Mouse (Mus musculus) ES-E14 (cell line): ENCODE results near the gene Ift172. TPM values are rescaled to one million over a fixed set of nuclear protein-coding genes. Genes with fewer than 3 reads are reported as not detected.

Experiments
- DNase-seq: peaks from one replicate; pipeline ENCODE4 v3.0.0-alpha.2; 2013; ENCODE audit warnings: low read depth, low spot score
- H3K27ac ChIP-seq: 2 replicates; pipeline ENCODE4 v1.5.1; 2012; ENCODE audit warnings: low read depth, mild to moderate bottlenecking, low read length, moderate library complexity, mixed read lengths; ENCODE audit not compliant: poor library complexity, insufficient read depth, severe bottlenecking
- H3K36me3 ChIP-seq: 2 replicates; pipeline ENCODE4 v1.6.1; 2012; ENCODE audit warnings: mild to moderate bottlenecking, low read length, moderate library complexity, mixed read lengths; ENCODE audit not compliant: control insufficient read depth, poor library complexity, insufficient read depth, severe bottlenecking
- H3K4me1 ChIP-seq, 2 experiments: fragments of 150-350 bp in 1 of 2; sonication (generic) in 1 of 2; 2 replicates each; pipeline ENCODE4 v1.6.1; 2012; ENCODE audit warnings: low read length in 2 of 2, mild to moderate bottlenecking in 1 of 2, mixed read lengths in 1 of 2; ENCODE audit not compliant: control insufficient read depth in 2 of 2, insufficient read depth in 2 of 2, poor library complexity in 1 of 2
- H3K4me3 ChIP-seq, 2 experiments: fragments of 150-350 bp in 1 of 2; sonication (generic) in 1 of 2; 2 replicates each; pipeline ENCODE4 v1.5.1; 2012; ENCODE audit warnings: low read length in 2 of 2, low read depth in 1 of 2, mild to moderate bottlenecking in 1 of 2, mixed read lengths in 1 of 2; ENCODE audit not compliant: insufficient read depth in 1 of 2, poor library complexity in 1 of 2, severe bottlenecking in 1 of 2
- H3K9ac ChIP-seq: 2 replicates; pipeline ENCODE4 v1.6.1; 2012; ENCODE audit warnings: low read depth, mild to moderate bottlenecking, low read length, mixed read lengths; ENCODE audit not compliant: poor library complexity, insufficient read depth, severe bottlenecking
- H3K9me3 ChIP-seq: fragments of 150-350 bp; sonication (generic); 2 replicates; pipeline ENCODE4 v1.6.1; 2012; ENCODE audit warnings: low read depth, mild to moderate bottlenecking, low read length; ENCODE audit not compliant: control insufficient read depth, insufficient read depth
- CHD2 ChIP-seq: IDR thresholded peaks from 2 replicates; pipeline ENCODE4 v1.6.1; 2014; ENCODE audit warnings: mild to moderate bottlenecking, low read depth, low read length, inconsistent platforms
- HCFC1 ChIP-seq: IDR thresholded peaks from 2 replicates; pipeline ENCODE4 v1.6.1; 2012; ENCODE audit warnings: low read length, inconsistent platforms, borderline replicate concordance; ENCODE audit not compliant: insufficient read depth
- MAFK ChIP-seq: IDR thresholded peaks from 2 replicates; pipeline ENCODE4 v1.6.1; 2014; ENCODE audit warnings: mild to moderate bottlenecking, low read depth, low read length, inconsistent platforms; ENCODE audit not compliant: insufficient read depth
- ZC3H11A ChIP-seq: IDR thresholded peaks from 2 replicates; pipeline ENCODE4 v1.6.1; 2012; ENCODE audit warnings: low read depth, mild to moderate bottlenecking, inconsistent platforms, low read length, borderline replicate concordance
- ZNF384 ChIP-seq: IDR thresholded peaks from 2 replicates; pipeline ENCODE4 v1.6.1; 2012; ENCODE audit warnings: low read depth, low read length, inconsistent platforms
- in situ Hi-C, 2 experiments: fragments of 600-800 bp; cut with MboI; formaldehyde crosslinking; loops; one replicate each; pipeline ENCODE4 v1.15.1; 2025; ENCODE audit warnings: low sequenced_read_pairs in 2 of 2, inconsistent platforms in 1 of 2; ENCODE audit not compliant: unreplicated experiment in 2 of 2
- total RNA-seq: library from RNA; depleted of rRNA; stranded (reverse); fragments of 300-350 nt; gene quantifications from 2 replicates; pipeline ENCODE4 v1.2.3, GENCODE M21; 2012

The Ift172 gene
- total RNA-seq, 1 experiment: 26.9 TPM

DNA sequence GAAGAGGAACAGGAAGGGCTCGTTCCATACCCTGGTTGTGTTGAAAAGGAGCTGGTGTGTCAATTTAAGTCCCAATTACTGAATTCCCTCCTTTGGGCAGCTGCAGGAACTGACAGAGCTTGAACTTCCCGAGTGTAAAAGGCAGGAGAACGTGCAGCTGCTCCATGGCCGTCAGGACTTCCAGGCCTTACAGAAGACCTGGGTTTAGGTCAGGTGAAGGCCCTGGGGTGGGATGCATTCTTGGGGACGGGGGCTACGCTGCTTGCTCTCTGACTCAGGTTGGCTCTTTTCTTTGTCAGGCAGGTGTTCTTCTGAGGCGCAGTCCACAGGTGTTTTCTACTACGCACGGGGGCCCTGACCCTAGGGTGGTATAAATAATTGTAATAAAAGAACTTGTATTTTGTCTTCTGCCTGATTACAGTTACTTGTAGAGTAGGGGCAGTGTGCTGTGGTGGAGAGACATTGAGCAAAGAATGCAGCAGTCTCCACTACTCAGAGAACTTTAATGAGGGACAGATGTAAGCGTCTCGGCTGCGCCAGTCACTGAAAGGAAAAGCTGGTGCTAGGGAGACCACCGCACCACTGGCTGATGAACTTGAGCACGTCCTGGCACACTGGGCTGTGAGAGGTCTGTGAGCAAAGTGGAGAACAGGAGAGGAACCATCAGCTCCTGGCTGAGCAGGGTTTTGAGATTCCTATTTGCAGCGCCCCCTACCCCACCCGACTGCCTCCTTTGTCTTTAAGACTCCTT lies 37.9 kb downstream of the Ift172 start:
- Histone ChIP-seq H3K9ac (no peak overlapping the region), H3K36me3 (peaks cover 20% of the 10 kb centered on the region), H3K4me3 (no peak overlapping the region), H3K27ac (no peak overlapping the region), H3K9me3 (no peaks in the 10 kb centered on the region), H3K4me1 (peaks cover 3 to 30% of the 10 kb centered on the region in 2 experiments; a peak in 3 of 4 replicates)
- no peak for DNase-seq
- in situ Hi-C loops: no loop called here
- TF ChIP-seq CHD2: no peak
- TF ChIP-seq ZNF384: no peak
- no peak for TF ChIP-seq ZC3H11A
- no peak for TF ChIP-seq HCFC1
- TF ChIP-seq MAFK: no peak

DNA sequence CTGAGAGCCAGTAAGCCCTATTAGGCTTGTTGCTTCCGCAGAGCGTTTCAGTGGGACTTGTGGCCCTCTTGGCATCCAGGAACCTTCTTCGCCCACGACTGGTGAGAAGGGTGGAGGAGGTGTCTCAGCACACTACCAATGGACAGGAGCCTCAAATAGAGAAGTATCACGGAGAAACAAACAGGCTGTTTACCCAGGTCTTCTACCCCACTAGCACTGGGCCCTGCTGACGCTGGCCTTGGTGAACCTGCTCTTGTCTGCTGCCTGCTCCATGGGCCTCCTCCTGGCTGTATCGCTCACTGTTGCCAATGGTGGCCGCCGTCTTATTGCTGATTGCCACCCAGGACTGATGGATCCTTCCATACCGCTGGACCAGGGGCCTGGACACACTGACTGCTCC lies 38.8 kb downstream of the Ift172 start:
- H3K4me3 ChIP-seq: peak overlapping the region; percentile 69 to 75
- H3K27ac ChIP-seq: no peak overlapping the region; the same call in 1 of the 2 replicates
- DNase-seq: no peak
- peaks cover 3 to 30% of the 10 kb centered on the region in 2 experiments; a peak in 3 of 4 replicates for H3K4me1 ChIP-seq
- H3K9me3 ChIP-seq: no peaks in the 10 kb centered on the region
- H3K36me3 ChIP-seq: peaks cover 14% of the 10 kb centered on the region; the same call in 1 of the 2 replicates
- no peak for TF ChIP-seq ZNF384
- TF ChIP-seq ZC3H11A: no peak
- no peak for TF ChIP-seq CHD2
- TF ChIP-seq MAFK: no peak
- TF ChIP-seq HCFC1: no peak
- H3K9ac ChIP-seq: peak overlapping the region; percentile 53
- in situ Hi-C loops: no loop called here

DNA sequence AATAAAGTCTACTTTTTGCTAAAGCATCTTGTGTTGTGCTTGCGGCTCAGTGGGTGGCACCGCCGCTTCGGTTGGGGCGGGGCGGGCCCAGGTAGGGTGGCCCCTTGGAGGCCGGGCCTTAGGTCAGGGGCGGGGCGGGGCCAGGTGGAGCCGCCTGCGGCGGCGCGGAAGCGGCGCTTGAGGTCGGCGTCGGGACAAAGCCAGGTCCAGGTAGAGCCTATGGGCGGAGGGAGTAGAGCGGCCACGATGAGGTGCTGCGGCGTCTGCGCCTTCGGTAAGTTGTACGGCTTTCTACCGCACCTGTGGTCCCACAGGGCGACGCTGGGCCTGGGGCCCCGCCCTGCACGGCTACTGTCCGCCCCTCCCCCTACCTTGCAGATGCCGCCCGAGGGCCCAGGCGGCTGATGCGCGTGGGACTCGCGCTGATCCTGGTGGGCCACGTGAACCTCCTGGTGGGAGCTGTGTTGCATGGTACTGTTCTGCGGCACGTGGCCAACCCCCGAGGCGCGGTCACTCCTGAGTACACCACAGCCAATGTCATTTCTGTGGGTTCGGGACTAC lies 39.3 kb downstream of the Ift172 start, which contains the start of gene Krtcap3:
Gene Krtcap3, plus strand, starts transcription at position 151 of the 561 bp plus-strand sequence.
- Histone ChIP-seq H3K4me3 (peak within 1 kb of the TSS; percentile 69 to 75), H3K36me3 (peaks cover 14% of the 10 kb centered on the region; the same call in 1 of the 2 replicates), H3K9me3 (no peaks in the 10 kb centered on the region), H3K4me1 (peaks cover 3 to 30% of the 10 kb centered on the region in 2 experiments; a peak in 3 of 4 replicates), H3K9ac (peak within 1 kb of the TSS; percentile 53), H3K27ac (peak within 1 kb of the TSS; percentile 28; the same call in 1 of the 2 replicates)
- peak; percentile 54 for DNase-seq
- in situ Hi-C loops: no loop called here
- TF ChIP-seq ZC3H11A (no peak), ZNF384 (no peak), CHD2 (no peak), HCFC1 (no peak), MAFK (no peak)

DNA sequence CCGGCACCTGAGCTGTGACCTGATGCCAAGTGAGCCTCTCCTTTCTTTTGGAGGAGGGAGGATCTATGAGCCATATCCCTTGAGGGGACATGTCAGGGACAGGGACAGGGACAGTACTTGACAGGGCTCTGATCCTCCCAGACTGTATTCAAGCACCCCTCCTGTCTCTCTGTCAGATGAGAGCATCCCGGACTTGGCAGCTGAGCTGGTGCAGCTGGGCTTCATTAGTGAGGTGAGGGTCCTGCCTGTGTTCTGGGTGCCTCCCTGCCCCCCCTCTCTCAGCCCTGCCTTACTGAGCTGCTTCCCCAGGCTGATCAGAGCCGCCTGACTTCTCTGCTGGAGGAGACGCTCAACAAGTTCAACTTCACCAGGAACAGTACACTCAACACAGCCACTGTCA lies 40.2 kb downstream of the Ift172 start:
- no peak for DNase-seq
- H3K9ac ChIP-seq: peak overlapping the region; percentile 22; the same call in 1 of the 2 replicates
- H3K4me1 ChIP-seq: peaks cover 3 to 30% of the 10 kb centered on the region in 2 experiments; a peak in 3 of 4 replicates
- in situ Hi-C loops: no loop called here
- TF ChIP-seq MAFK (no peak), ZNF384 (no peak), HCFC1 (no peak), CHD2 (no peak), ZC3H11A (no peak)
- no peaks in the 10 kb centered on the region for H3K9me3 ChIP-seq
- no peak overlapping the region for H3K4me3 ChIP-seq
- H3K36me3 ChIP-seq: peaks cover 14% of the 10 kb centered on the region; the same call in 1 of the 2 replicates
- H3K27ac ChIP-seq: no peak overlapping the region

DNA sequence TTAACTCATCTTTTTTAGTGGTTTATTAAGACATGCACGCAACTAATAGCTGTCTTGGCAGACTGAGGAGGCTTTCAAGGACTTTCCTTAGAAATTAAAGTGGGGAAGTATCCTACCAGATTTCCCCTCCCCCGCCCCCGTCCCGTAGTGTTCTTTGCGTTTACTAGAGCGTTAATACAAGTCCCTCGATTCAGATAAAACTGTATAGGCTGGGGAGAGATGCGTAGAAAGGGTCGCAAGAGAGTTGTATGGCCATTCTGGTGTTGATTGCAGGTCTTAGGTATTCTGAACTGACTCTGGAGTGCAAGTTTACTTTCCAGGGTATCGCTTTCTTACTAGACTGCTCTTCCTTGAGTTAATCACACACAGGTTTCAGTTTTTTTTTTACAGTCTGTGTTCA lies 48.7 kb downstream of the Ift172 start:
- no peak for TF ChIP-seq MAFK
- no peak for TF ChIP-seq ZC3H11A
- TF ChIP-seq ZNF384: no peak
- H3K36me3 ChIP-seq: peaks cover 4% of the 10 kb centered on the region
- no peaks in the 10 kb centered on the region for H3K9me3 ChIP-seq
- H3K27ac ChIP-seq: no peak overlapping the region
- no peak overlapping the region for H3K9ac ChIP-seq
- H3K4me3 ChIP-seq: peak overlapping the region in 1 of 2 experiments; percentile 93; a peak in 2 of 4 replicates
- in situ Hi-C loops: no loop called here
- peaks cover 0 to 4% of the 10 kb centered on the region in 2 experiments; a peak in 1 of 4 replicates for H3K4me1 ChIP-seq
- DNase-seq: no peak
